Mouse (Mus musculus) hindbrain, embryonic 15.5 days (tissue): ENCODE measurements around the gene Folr2. TPM values are rescaled to one million over a fixed set of nuclear protein-coding genes. Genes with fewer than 3 reads are reported as not detected.
A peak's percentile ranks its signal among the peaks of the same experiment; 100 is the strongest.

Source experiments
- ATAC-seq: fragments of 200-750 bp; cut with Nextera tagmentation; 2 replicates; pipeline ENCODE4 v1.8.0; 2017; ENCODE audit warnings: low read depth, moderate number of reproducible peaks, moderate TSS enrichment; ENCODE audit not compliant: low FRiP score
- H3K27ac ChIP-seq: fragments of 300-500 bp; sonication (generic); replicated peaks from 2 replicates; pipeline ENCODE4 v1.5.1; 2015; ENCODE audit warnings: mild to moderate bottlenecking, inconsistent platforms
- H3K27me3 ChIP-seq: fragments of 300-500 bp; sonication (generic); 2 replicates; pipeline ENCODE4 v1.6.1; 2015; ENCODE audit warnings: control low read depth, inconsistent platforms
- H3K36me3 ChIP-seq: fragments of 300-500 bp; sonication (generic); 2 replicates; pipeline ENCODE4 v1.6.1; 2015; ENCODE audit warnings: control low read depth, inconsistent platforms
- H3K4me1 ChIP-seq: fragments of 300-500 bp; sonication (generic); replicated peaks from 2 replicates; pipeline ENCODE4 v1.6.1; 2015; ENCODE audit warnings: control low read depth, inconsistent platforms
- H3K4me2 ChIP-seq: fragments of 300-500 bp; sonication (generic); 2 replicates; pipeline ENCODE4 v1.6.1; 2015; ENCODE audit warnings: moderate library complexity, mild to moderate bottlenecking, inconsistent platforms
- H3K4me3 ChIP-seq: fragments of 300-500 bp; sonication (generic); 2 replicates; pipeline ENCODE4 v1.5.1; 2015; ENCODE audit warnings: mild to moderate bottlenecking, inconsistent platforms
- H3K9ac ChIP-seq: fragments of 300-500 bp; sonication (generic); 2 replicates; pipeline ENCODE4 v1.6.1; 2015; ENCODE audit warnings: inconsistent platforms
- H3K9me3 ChIP-seq: fragments of 300-500 bp; sonication (generic); 2 replicates; pipeline ENCODE4 v1.6.1; 2016; ENCODE audit warnings: control low read depth, inconsistent platforms
- WGBS: fragments of 180-500 bp; shearing (Covaris S2); methylation state at CpG from one replicate; pipeline ENCODE4 v1.1.7; 2015; 5-methylcytosine and 5-hydroxymethylcytosine counted together
- microRNA-seq: library from miRNA; unstranded; fragments of <30 nt; microRNA quantifications from one replicate; pipeline ENCODE4, GENCODE M21; 2016
- polyA plus RNA-seq: library from polyadenylated mRNA; unstranded; fragments of >200 nt; fragmentation: Nextera tagmentation; extraction: Ambion mirVana; gene quantifications from 2 replicates; pipeline ENCODE4 v1.2.1, GENCODE M21; 2015

Gene Folr2
- polyA plus RNA-seq, 1 experiment from 2014 or later = 2.4 TPM

- Histone ChIP-seq H3K36me3 (no peaks in the 10 kb centered on the region), H3K9me3 (no peaks in the 10 kb centered on the region), H3K4me1 (peaks cover 30% of the 10 kb centered on the region), H3K4me3 (peak within 1 kb of the TSS; percentile 30), H3K9ac (no peak within 1 kb of the TSS), H3K27me3 (peaks cover 66% of the 10 kb centered on the region), H3K4me2 (peak within 1 kb of the TSS; percentile 51), H3K27ac (no peak within 1 kb of the TSS)
- peak; percentile 31 for ATAC-seq
- WGBS = under 1% methylated on average over 35 of the region's 45 CpGs
Measured at GRCm38 (mm10) chr7:101817861-101818401, 39.1 kb downstream of the Folr2 start, which contains the start of gene Phox2a. Phox2a (plus strand) TSS chr7:101818313.

Small RNAs within 50 kb of the gene (microRNA-seq; reads per million reads assigned to microRNA genes)
- not detected for gene Gm22655

Other genes starting within 250 kb of the Folr2 start
- 37.5 and 43.5 TPM in 2 replicates for gene Clpb, start 193.6 kb downstream of the Folr2 start, polyA plus RNA-seq
- 1.5 and 2.3 TPM in 2 replicates for gene Phox2a, start 38.9 kb downstream of the Folr2 start, polyA plus RNA-seq
- gene Inppl1, start 19.0 kb downstream of the Folr2 start, polyA plus RNA-seq = 17.2 and 18.2 TPM in 2 replicates
- 72.9 and 77.5 TPM in 2 replicates for gene Anapc15, start 6.5 kb upstream of the Folr2 start, polyA plus RNA-seq
- gene Folr1, start 13.6 kb upstream of the Folr2 start, polyA plus RNA-seq = 29.8 and 51.4 TPM in 2 replicates
- 155 and 165 TPM in 2 replicates for gene Lamtor1, start 48.7 kb upstream of the Folr2 start, polyA plus RNA-seq
- gene Tomt, start 49.2 kb upstream of the Folr2 start, polyA plus RNA-seq = 0.45 and 0.49 TPM in 2 replicates
- gene Lrrc51, start 76.7 kb upstream of the Folr2 start, polyA plus RNA-seq = 12.5 and 15.2 TPM in 2 replicates
- gene Numa1, start 76.9 kb upstream of the Folr2 start, polyA plus RNA-seq = 43.3 and 46.5 TPM in 2 replicates
- 4.7 and 5.4 TPM in 2 replicates for gene Il18bp, start 161.5 kb upstream of the Folr2 start, polyA plus RNA-seq
- 34.5 and 35.5 TPM in 2 replicates for gene Rnf121, start 208.3 kb upstream of the Folr2 start, polyA plus RNA-seq
- gene Xndc1, start 208.3 kb upstream of the Folr2 start, polyA plus RNA-seq = 26.7 and 28.1 TPM in 2 replicates
- gene Xntrpc, start 208.5 kb upstream of the Folr2 start, polyA plus RNA-seq = 0.51 and 0.99 TPM in 2 replicates
- 0.81 TPM in 1 of 2 replicates, not detected in the other for gene Trpc2, start 225.9 kb upstream of the Folr2 start, polyA plus RNA-seq
- 0.41 and 0.44 TPM in 2 replicates for gene Art1, start 244.5 kb upstream of the Folr2 start, polyA plus RNA-seq